Mouse (Mus musculus) forebrain, embryonic 11.5 days (tissue): ENCODE results near the gene Cyb561d1. TPM values are rescaled to one million over a fixed set of nuclear protein-coding genes. Genes with fewer than 3 reads are reported as not detected.

Source experiments
- ATAC-seq: fragments of 200-750 bp; cut with Nextera tagmentation; replicated peaks from 2 replicates; pipeline ENCODE4 v1.8.0; 2017; ENCODE audit warnings: moderate TSS enrichment; ENCODE audit not compliant: low FRiP score
- DNase-seq: peaks from one replicate; pipeline ENCODE4 v3.0.0-alpha.2; 2017; ENCODE audit warnings: low spot score
- H3K27ac ChIP-seq: fragments of 300-500 bp; sonication (generic); 2 replicates; pipeline ENCODE4 v1.5.1; 2014; ENCODE audit warnings: low read depth, low read length
- H3K27me3 ChIP-seq: fragments of 300-500 bp; sonication (generic); 2 replicates; pipeline ENCODE4 v1.6.1; 2014; ENCODE audit warnings: mild to moderate bottlenecking, low read length, mixed read lengths; ENCODE audit not compliant: control insufficient read depth, insufficient read depth
- H3K36me3 ChIP-seq: fragments of 300-500 bp; sonication (generic); 2 replicates; pipeline ENCODE4 v1.6.1; 2014; ENCODE audit warnings: mild to moderate bottlenecking, low read length, moderate library complexity, mixed read lengths; ENCODE audit not compliant: control insufficient read depth, insufficient read depth
- H3K4me1 ChIP-seq: fragments of 300-500 bp; sonication (generic); replicated peaks from 2 replicates; pipeline ENCODE4 v1.6.1; 2014; ENCODE audit warnings: low read length, mixed read lengths; ENCODE audit not compliant: control insufficient read depth, insufficient read depth
- H3K4me2 ChIP-seq: fragments of 300-500 bp; sonication (generic); 2 replicates; pipeline ENCODE4 v1.6.1; 2014; ENCODE audit warnings: low read depth, mild to moderate bottlenecking, low read length, moderate library complexity, mixed read lengths; ENCODE audit not compliant: severe bottlenecking
- H3K4me3 ChIP-seq: fragments of 300-500 bp; sonication (generic); 2 replicates; pipeline ENCODE4 v1.5.1; 2014; ENCODE audit warnings: low read depth, low read length
- H3K9ac ChIP-seq: fragments of 300-500 bp; sonication (generic); 2 replicates; pipeline ENCODE4 v1.6.1; 2014; ENCODE audit warnings: low read length
- H3K9me3 ChIP-seq: fragments of 300-500 bp; sonication (generic); 2 replicates; pipeline ENCODE4 v1.6.1; 2016; ENCODE audit warnings: low read length, mixed read lengths; ENCODE audit not compliant: control insufficient read depth
- WGBS: fragments of 180-500 bp; shearing (Covaris S2); extraction: QIAGEN DNeasy Blood & Tissue Kit; methylation state at CpG from one replicate; pipeline ENCODE4 v1.1.7; 2014; 5-methylcytosine and 5-hydroxymethylcytosine counted together
- polyA plus RNA-seq: library from polyadenylated mRNA; unstranded; fragments of >200 nt; fragmentation: Nextera tagmentation; extraction: Ambion mirVana; gene quantifications from 2 replicates; pipeline ENCODE4 v1.2.1, GENCODE M21; 2014

Cyb561d1 gene
- polyA plus RNA-seq, 1 experiment from 2014 or later: 3.2 TPM

GRCm38 (mm10) chr3:108209001-108209400 is 8.0 kb upstream of the Cyb561d1 start:
- WGBS: 54% methylated on average over 3 of the region's 3 CpGs
- H3K9me3 ChIP-seq: no peaks in the 10 kb centered on the region
- H3K36me3 ChIP-seq: peaks cover 2% of the 10 kb centered on the region; the same call in 1 of the 2 replicates
- peaks cover 9% of the 10 kb centered on the region; the same call in 1 of the 2 replicates for H3K4me1 ChIP-seq
- ATAC-seq: no peak
- no peak overlapping the region for H3K27ac ChIP-seq
- DNase-seq: peak; percentile 47
- H3K27me3 ChIP-seq: no peaks in the 10 kb centered on the region
- peak overlapping the region; percentile 89 for H3K9ac ChIP-seq
- peak overlapping the region; percentile 63 for H3K4me2 ChIP-seq
- H3K4me3 ChIP-seq: peak overlapping the region; percentile 62

- Histone ChIP-seq H3K27ac (no peak overlapping the region), H3K4me2 (no peak overlapping the region), H3K4me1 (peaks cover 9% of the 10 kb centered on the region; the same call in 1 of the 2 replicates), H3K9ac (no peak overlapping the region), H3K4me3 (no peak overlapping the region), H3K36me3 (peaks cover 2% of the 10 kb centered on the region; the same call in 1 of the 2 replicates), H3K27me3 (no peaks in the 10 kb centered on the region), H3K9me3 (no peaks in the 10 kb centered on the region)
- ATAC-seq (no peak), DNase-seq (peak; percentile 38)
- WGBS: 92% methylated on average over 15 of the region's 15 CpGs
Measured at GRCm38 (mm10) chr3:108206731-108207375, 5.8 kb upstream of the Cyb561d1 start.

GRCm38 (mm10) chr3:108205601-108206000 is 4.6 kb upstream of the Cyb561d1 start:
- Histone ChIP-seq H3K4me2 (no peak overlapping the region), H3K27me3 (no peaks in the 10 kb centered on the region), H3K27ac (no peak overlapping the region), H3K4me3 (no peak overlapping the region), H3K36me3 (peaks cover 2% of the 10 kb centered on the region; the same call in 1 of the 2 replicates), H3K9me3 (no peaks in the 10 kb centered on the region), H3K9ac (no peak overlapping the region), H3K4me1 (peaks cover 11% of the 10 kb centered on the region; the same call in 1 of the 2 replicates)
- DNase-seq: peak; percentile 49
- ATAC-seq: no peak
- 91% methylated on average over 8 of the region's 8 CpGs for WGBS

GRCm38 (mm10) chr3:108204470-108204869 is 3.5 kb upstream of the Cyb561d1 start:
- WGBS: 97% methylated on average over 11 of the region's 11 CpGs
- DNase-seq (peak; percentile 50), ATAC-seq (no peak)
- Histone ChIP-seq H3K4me3 (no peak overlapping the region), H3K27ac (no peak overlapping the region), H3K27me3 (no peaks in the 10 kb centered on the region), H3K9ac (no peak overlapping the region), H3K36me3 (peaks cover 2% of the 10 kb centered on the region; the same call in 1 of the 2 replicates), H3K4me1 (peaks cover 15% of the 10 kb centered on the region), H3K9me3 (no peaks in the 10 kb centered on the region), H3K4me2 (no peak overlapping the region)

GRCm38 (mm10) chr3:108203621-108204325 is 2.8 kb upstream of the Cyb561d1 start:
- H3K4me1 ChIP-seq: peaks cover 11% of the 10 kb centered on the region
- ATAC-seq: no peak

GRCm38 (mm10) chr3:108203212-108203611 is 2.2 kb upstream of the Cyb561d1 start:
- Histone ChIP-seq H3K36me3 (peaks cover 2% of the 10 kb centered on the region; the same call in 1 of the 2 replicates), H3K9ac (no peak overlapping the region), H3K9me3 (no peaks in the 10 kb centered on the region), H3K4me2 (no peak overlapping the region), H3K27ac (no peak overlapping the region), H3K4me1 (peaks cover 8% of the 10 kb centered on the region), H3K27me3 (no peaks in the 10 kb centered on the region), H3K4me3 (no peak overlapping the region)
- 94% methylated on average over 13 of the region's 13 CpGs for WGBS
- peak; percentile 45 for DNase-seq
- ATAC-seq: no peak

More at GRCm38 (mm10) chr3:108203621-108204325, 2.8 kb upstream of the Cyb561d1 start:
- no peak overlapping the region for H3K4me3 ChIP-seq
- DNase-seq: peak; percentile 88
- H3K9me3 ChIP-seq: no peaks in the 10 kb centered on the region
- WGBS: 84% methylated on average over 11 of the region's 11 CpGs
- H3K36me3 ChIP-seq: peaks cover 2% of the 10 kb centered on the region; the same call in 1 of the 2 replicates
- H3K27me3 ChIP-seq: no peaks in the 10 kb centered on the region
- no peak overlapping the region for H3K27ac ChIP-seq
- H3K9ac ChIP-seq: no peak overlapping the region
- H3K4me2 ChIP-seq: no peak overlapping the region

GRCm38 (mm10) chr3:108202506-108202905 is 1.5 kb upstream of the Cyb561d1 start:
- Histone ChIP-seq H3K4me2 (no peak overlapping the region), H3K4me3 (no peak overlapping the region), H3K4me1 (peaks cover 8% of the 10 kb centered on the region), H3K27me3 (no peaks in the 10 kb centered on the region), H3K9ac (no peak overlapping the region), H3K9me3 (no peaks in the 10 kb centered on the region), H3K36me3 (peaks cover 2% of the 10 kb centered on the region; the same call in 1 of the 2 replicates), H3K27ac (no peak overlapping the region)
- ATAC-seq (no peak), DNase-seq (peak; percentile 19)

- Histone ChIP-seq H3K9ac (no peak overlapping the region), H3K27ac (no peak overlapping the region), H3K27me3 (no peaks in the 10 kb centered on the region), H3K4me2 (no peak overlapping the region), H3K9me3 (no peaks in the 10 kb centered on the region), H3K36me3 (no peaks in the 10 kb centered on the region; the same call in none of the 2 replicates), H3K4me3 (no peak overlapping the region), H3K4me1 (peaks cover 12% of the 10 kb centered on the region)
- ATAC-seq: no peak
- peak; percentile 46 for DNase-seq
- WGBS: 87% methylated on average over 6 of the region's 6 CpGs
Measured at GRCm38 (mm10) chr3:108199231-108199630, 1.8 kb downstream of the Cyb561d1 start.
